Mouse (Mus musculus): ENCODE data around the gene Cadm1. TPM values are rescaled to one million over a fixed set of nuclear protein-coding genes. Genes with fewer than 3 reads are reported as not detected.

Cadm1 gene
- polyA plus RNA-seq, 1 experiment from 2014 or later = 43.0 TPM

DNA sequence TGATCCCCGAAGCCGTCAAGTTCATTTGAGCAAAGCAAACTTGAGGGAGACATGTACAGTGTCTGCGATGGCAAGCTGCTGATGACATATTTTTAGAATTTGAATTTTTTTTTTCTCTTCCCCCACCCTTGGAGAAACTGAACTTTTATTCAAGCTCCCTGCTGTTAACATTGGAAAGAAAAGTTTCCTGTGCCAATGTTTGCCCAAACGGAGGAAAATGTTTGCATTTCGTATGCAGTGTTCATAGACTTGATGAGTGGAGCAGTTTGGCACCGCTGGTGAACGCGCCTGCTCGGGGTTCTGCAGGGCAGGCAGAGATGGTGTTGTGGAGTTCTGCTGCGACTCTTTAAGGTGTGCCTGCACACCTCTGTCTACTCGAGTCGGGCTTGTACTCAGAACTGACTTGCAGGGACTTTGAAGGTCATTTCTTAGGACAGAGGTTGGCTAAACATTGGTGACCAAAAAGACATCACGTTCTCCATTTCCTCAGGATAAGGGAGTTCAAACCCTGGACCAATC is 83.0 kb downstream of the Cadm1 start:
- Histone ChIP-seq H3K36me3 (ENCODE audit: control insufficient read depth, insufficient read depth, low read length) (no peaks in the 10 kb centered on the region), H3K4me3 (ENCODE audit: low read length) (no peak overlapping the region), H3K9me3 (ENCODE audit: control insufficient read depth, low read length) (no peaks in the 10 kb centered on the region), H3K4me1 (ENCODE audit: control insufficient read depth, insufficient read depth, low read length) (peaks cover 3% of the 10 kb centered on the region; the same call in 1 of the 2 replicates), H3K9ac (ENCODE audit: low read depth, low read length) (no peak overlapping the region), H3K4me2 (ENCODE audit: low read depth, low read length) (no peak overlapping the region), H3K27ac (ENCODE audit: low read length) (no peak overlapping the region), H3K27me3 (replicated peaks; ENCODE audit: control insufficient read depth, insufficient read depth, low read length) (no peaks in the 10 kb centered on the region)
- WGBS = 78% methylated on average over 13 of the region's 13 CpGs
- ATAC-seq = no peak

GRCm38 (mm10) chr9:47615049-47615448 is 85.1 kb downstream of the Cadm1 start:
- no peak overlapping the region for H3K27ac ChIP-seq (ENCODE audit: low read length)

DNA sequence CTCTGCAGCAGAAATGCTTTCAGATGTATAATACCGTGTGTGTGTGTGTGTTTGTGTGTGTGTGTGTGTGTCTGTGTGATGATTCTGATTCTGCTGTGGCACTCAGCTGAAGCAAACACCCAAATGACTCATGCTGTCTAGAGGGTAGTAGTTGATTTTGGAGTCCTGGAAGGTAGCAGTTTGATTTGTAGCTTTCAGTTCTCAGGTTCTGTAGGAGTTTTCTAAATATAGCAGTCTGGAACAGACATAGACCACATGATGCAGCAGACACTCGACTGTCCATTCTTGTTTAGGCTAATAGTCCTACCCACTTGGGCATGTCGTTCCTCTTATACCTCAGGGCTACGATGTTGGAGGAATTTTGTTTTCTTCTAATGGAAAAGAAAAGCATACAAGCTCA is 86.4 kb downstream of the Cadm1 start:
- H3K36me3 ChIP-seq (ENCODE audit: control insufficient read depth, insufficient read depth, low read length) = no peaks in the 10 kb centered on the region
- H3K4me2 ChIP-seq (ENCODE audit: low read depth, low read length) = no peak overlapping the region
- H3K27me3 ChIP-seq (replicated peaks; ENCODE audit: control insufficient read depth, insufficient read depth, low read length) = no peaks in the 10 kb centered on the region
- no peak for ATAC-seq
- no peak overlapping the region for H3K27ac ChIP-seq (ENCODE audit: low read length)
- WGBS = 45% methylated on average over 4 of the region's 4 CpGs
- H3K4me1 ChIP-seq (ENCODE audit: control insufficient read depth, insufficient read depth, low read length) = peaks cover 3% of the 10 kb centered on the region; the same call in 1 of the 2 replicates
- H3K9ac ChIP-seq (ENCODE audit: low read depth, low read length) = no peak overlapping the region
- H3K4me3 ChIP-seq (ENCODE audit: low read length) = no peak overlapping the region
- H3K9me3 ChIP-seq (ENCODE audit: control insufficient read depth, low read length) = no peaks in the 10 kb centered on the region

More at GRCm38 (mm10) chr9:47615049-47615448, 85.1 kb downstream of the Cadm1 start:
- WGBS = 80% methylated on average over 6 of the region's 6 CpGs
- no peak for ATAC-seq
- Histone ChIP-seq H3K9me3 (ENCODE audit: control insufficient read depth, low read length) (no peaks in the 10 kb centered on the region), H3K9ac (ENCODE audit: low read depth, low read length) (no peak overlapping the region), H3K4me1 (ENCODE audit: control insufficient read depth, insufficient read depth, low read length) (peaks cover 3% of the 10 kb centered on the region; the same call in 1 of the 2 replicates), H3K4me3 (ENCODE audit: low read length) (no peak overlapping the region), H3K27me3 (replicated peaks; ENCODE audit: control insufficient read depth, insufficient read depth, low read length) (no peaks in the 10 kb centered on the region), H3K4me2 (ENCODE audit: low read depth, low read length) (no peak overlapping the region), H3K36me3 (ENCODE audit: control insufficient read depth, insufficient read depth, low read length) (no peaks in the 10 kb centered on the region)

DNA sequence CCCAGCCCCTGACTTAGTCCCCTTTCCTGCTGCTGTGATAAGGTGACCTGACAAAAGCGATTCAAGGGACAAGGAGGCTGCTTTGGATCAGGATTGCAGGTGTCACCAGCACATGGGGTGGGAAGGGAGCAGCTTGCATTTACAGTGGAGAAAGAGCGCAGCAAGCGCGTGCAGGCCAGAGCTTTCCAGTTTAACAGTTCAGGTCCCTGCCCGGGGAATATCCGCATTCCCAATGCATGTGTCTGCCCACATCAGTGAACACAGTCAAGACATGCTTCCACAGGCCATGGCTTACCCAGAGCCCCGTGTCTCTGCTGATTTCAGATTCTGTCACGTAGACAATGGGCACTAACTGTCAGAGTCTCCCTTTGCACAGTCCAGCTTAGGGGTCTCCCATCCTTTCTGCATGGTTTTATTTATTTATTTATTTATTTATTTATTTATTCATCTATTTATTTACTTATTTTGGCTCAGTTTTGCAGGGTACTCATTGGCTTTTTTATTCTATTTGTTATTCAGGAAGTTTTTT is 89.6 kb downstream of the Cadm1 start:
- Histone ChIP-seq H3K4me3 (ENCODE audit: low read length) (no peak overlapping the region), H3K27ac (ENCODE audit: low read length) (no peak overlapping the region), H3K36me3 (ENCODE audit: control insufficient read depth, insufficient read depth, low read length) (no peaks in the 10 kb centered on the region), H3K9ac (ENCODE audit: low read depth, low read length) (no peak overlapping the region), H3K4me1 (ENCODE audit: control insufficient read depth, insufficient read depth, low read length) (peaks cover 18% of the 10 kb centered on the region), H3K9me3 (ENCODE audit: control insufficient read depth, low read length) (no peaks in the 10 kb centered on the region), H3K4me2 (ENCODE audit: low read depth, low read length) (no peak overlapping the region), H3K27me3 (replicated peaks; ENCODE audit: control insufficient read depth, insufficient read depth, low read length) (no peaks in the 10 kb centered on the region)
- ATAC-seq = no peak
- WGBS = 83% methylated on average over 8 of the region's 8 CpGs

- Histone ChIP-seq H3K27ac (ENCODE audit: low read length) (no peak overlapping the region), H3K9ac (ENCODE audit: low read depth, low read length) (no peak overlapping the region), H3K4me3 (ENCODE audit: low read length) (no peak overlapping the region), H3K4me1 (ENCODE audit: control insufficient read depth, insufficient read depth, low read length) (peaks cover 15% of the 10 kb centered on the region), H3K27me3 (replicated peaks; ENCODE audit: control insufficient read depth, insufficient read depth, low read length) (no peaks in the 10 kb centered on the region), H3K9me3 (ENCODE audit: control insufficient read depth, low read length) (no peaks in the 10 kb centered on the region), H3K36me3 (ENCODE audit: control insufficient read depth, insufficient read depth, low read length) (no peaks in the 10 kb centered on the region), H3K4me2 (ENCODE audit: low read depth, low read length) (no peak overlapping the region)
- WGBS = 26% methylated on average over 12 of the region's 12 CpGs
- ATAC-seq = peak; percentile 90
These were observed 93.8 kb downstream of the Cadm1 start for GRCm38 (mm10) chr9:47623447-47624445.

- ATAC-seq = peak; percentile 58; the same call in 1 of the 2 replicates
- 61% methylated on average over 17 of the region's 17 CpGs for WGBS
- H3K27ac ChIP-seq (ENCODE audit: low read length) = no peak overlapping the region
These were observed 94.9 kb downstream of the Cadm1 start for GRCm38 (mm10) chr9:47624565-47625520.

GRCm38 (mm10) chr9:47625621-47626210 is 95.7 kb downstream of the Cadm1 start:
- no peak for ATAC-seq
- H3K9ac ChIP-seq (ENCODE audit: low read depth, low read length) = no peak overlapping the region
- 78% methylated on average over 7 of the region's 7 CpGs for WGBS

More at GRCm38 (mm10) chr9:47624565-47625520, 94.9 kb downstream of the Cadm1 start:
- H3K27me3 ChIP-seq (replicated peaks; ENCODE audit: control insufficient read depth, insufficient read depth, low read length) = no peaks in the 10 kb centered on the region
- H3K4me1 ChIP-seq (ENCODE audit: control insufficient read depth, insufficient read depth, low read length) = peaks cover 15% of the 10 kb centered on the region
- H3K9me3 ChIP-seq (ENCODE audit: control insufficient read depth, low read length) = no peaks in the 10 kb centered on the region
- H3K4me3 ChIP-seq (ENCODE audit: low read length) = no peak overlapping the region
- no peaks in the 10 kb centered on the region for H3K36me3 ChIP-seq (ENCODE audit: control insufficient read depth, insufficient read depth, low read length)
- no peak overlapping the region for H3K4me2 ChIP-seq (ENCODE audit: low read depth, low read length)
- H3K9ac ChIP-seq (ENCODE audit: low read depth, low read length) = no peak overlapping the region

DNA sequence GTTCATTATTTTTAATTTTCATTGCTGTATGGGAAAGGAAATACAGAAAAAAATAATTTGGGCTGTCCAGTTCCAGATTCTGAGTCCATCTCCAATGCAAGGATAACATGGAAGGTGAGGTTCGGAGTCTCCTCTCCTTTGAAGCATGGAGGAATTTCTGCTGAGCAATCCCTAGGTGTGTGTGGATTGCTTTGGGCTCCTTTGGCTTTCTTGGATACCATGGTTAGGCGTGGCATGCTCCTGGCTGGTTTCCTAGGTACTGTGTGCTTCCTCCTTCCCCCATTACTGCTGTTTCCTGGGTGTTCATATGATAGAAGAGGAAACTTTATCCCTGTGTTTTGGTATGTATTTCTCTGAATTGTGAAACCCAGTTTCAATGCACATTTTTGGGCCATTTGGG is 98.0 kb downstream of the Cadm1 start:
- no peaks in the 10 kb centered on the region for H3K36me3 ChIP-seq (ENCODE audit: control insufficient read depth, insufficient read depth, low read length)
- no peaks in the 10 kb centered on the region for H3K9me3 ChIP-seq (ENCODE audit: control insufficient read depth, low read length)
- H3K4me3 ChIP-seq (ENCODE audit: low read length) = no peak overlapping the region
- H3K4me2 ChIP-seq (ENCODE audit: low read depth, low read length) = no peak overlapping the region
- H3K27me3 ChIP-seq (replicated peaks; ENCODE audit: control insufficient read depth, insufficient read depth, low read length) = no peaks in the 10 kb centered on the region
- peaks cover 15% of the 10 kb centered on the region for H3K4me1 ChIP-seq (ENCODE audit: control insufficient read depth, insufficient read depth, low read length)
- WGBS = 97% methylated on average over 2 of the region's 2 CpGs
- no peak overlapping the region for H3K27ac ChIP-seq (ENCODE audit: low read length)
- no peak overlapping the region for H3K9ac ChIP-seq (ENCODE audit: low read depth, low read length)
- no peak for ATAC-seq

More at GRCm38 (mm10) chr9:47625621-47626210, 95.7 kb downstream of the Cadm1 start:
- no peaks in the 10 kb centered on the region for H3K9me3 ChIP-seq (ENCODE audit: control insufficient read depth, low read length)
- peaks cover 15% of the 10 kb centered on the region for H3K4me1 ChIP-seq (ENCODE audit: control insufficient read depth, insufficient read depth, low read length)
- no peaks in the 10 kb centered on the region for H3K36me3 ChIP-seq (ENCODE audit: control insufficient read depth, insufficient read depth, low read length)
- H3K4me2 ChIP-seq (ENCODE audit: low read depth, low read length) = no peak overlapping the region
- no peak overlapping the region for H3K4me3 ChIP-seq (ENCODE audit: low read length)
- H3K27me3 ChIP-seq (replicated peaks; ENCODE audit: control insufficient read depth, insufficient read depth, low read length) = no peaks in the 10 kb centered on the region
- H3K27ac ChIP-seq (ENCODE audit: low read length) = no peak overlapping the region

Measured in intestine, embryonic 16.5 days (tissue).